Mouse (Mus musculus): ENCODE measurements around the gene Dnmt1.

DNA sequence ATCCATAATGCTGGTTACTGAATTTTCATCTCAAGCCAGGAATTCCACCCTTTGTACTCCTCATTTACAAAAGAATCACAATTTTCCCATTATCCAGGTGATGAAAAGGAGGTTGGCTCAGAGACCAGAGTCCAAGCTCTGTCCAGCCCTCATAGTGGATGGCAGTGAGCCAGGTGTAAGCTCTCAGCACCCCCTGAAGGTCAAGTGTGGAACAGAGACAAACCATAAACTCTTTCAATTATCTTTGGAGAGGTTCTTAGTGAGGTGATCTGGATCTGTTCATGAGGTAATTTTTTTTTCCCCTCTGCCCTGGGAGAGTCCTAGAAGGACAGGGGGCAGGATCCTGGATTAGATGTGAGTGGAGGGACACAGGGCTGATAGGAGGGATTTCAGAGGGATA is 41.1 kb upstream of the Dnmt1 start:
- TF ChIP-seq CTCF (IDR thresholded peaks at IDR 0.05; ENCODE audit: low read depth, low read length) (no peak), TAL1 (conservative IDR thresholded peaks at IDR 0.05; ENCODE audit: low read depth, low read length) (no peak), GATA2 (IDR thresholded peaks at IDR 0.05; ENCODE audit: borderline replicate concordance, low read depth, low read length) (no peak), POLR2AphosphoS5 (IDR thresholded peaks at IDR 0.05; ENCODE audit: insufficient replicate concordance, low read depth, low read length) (no peak)

Measured in G1E (cell line).